Mouse (Mus musculus) layer of hippocampus, postnatal 10 days (tissue): ENCODE data around the gene Eif4enif1. TPM values are rescaled to one million over a fixed set of nuclear protein-coding genes. Genes with fewer than 3 reads are reported as not detected.
A peak's percentile ranks its signal among the peaks of the same experiment; 100 is the strongest.

Experiments
- DNase-seq, 2 experiments: peaks; one replicate each; pipeline ENCODE4 v3.0.0; 2021; ENCODE audit warnings: low spot score in 2 of 2
- total RNA-seq, 2 experiments: library from RNA; stranded (reverse); gene quantifications; 2 replicates each; pipeline ENCODE4 v1.2.3; 2021

The Eif4enif1 gene
- total RNA-seq, 2 experiments from 2014 or later = 64.2 to 66.4 TPM

DNA sequence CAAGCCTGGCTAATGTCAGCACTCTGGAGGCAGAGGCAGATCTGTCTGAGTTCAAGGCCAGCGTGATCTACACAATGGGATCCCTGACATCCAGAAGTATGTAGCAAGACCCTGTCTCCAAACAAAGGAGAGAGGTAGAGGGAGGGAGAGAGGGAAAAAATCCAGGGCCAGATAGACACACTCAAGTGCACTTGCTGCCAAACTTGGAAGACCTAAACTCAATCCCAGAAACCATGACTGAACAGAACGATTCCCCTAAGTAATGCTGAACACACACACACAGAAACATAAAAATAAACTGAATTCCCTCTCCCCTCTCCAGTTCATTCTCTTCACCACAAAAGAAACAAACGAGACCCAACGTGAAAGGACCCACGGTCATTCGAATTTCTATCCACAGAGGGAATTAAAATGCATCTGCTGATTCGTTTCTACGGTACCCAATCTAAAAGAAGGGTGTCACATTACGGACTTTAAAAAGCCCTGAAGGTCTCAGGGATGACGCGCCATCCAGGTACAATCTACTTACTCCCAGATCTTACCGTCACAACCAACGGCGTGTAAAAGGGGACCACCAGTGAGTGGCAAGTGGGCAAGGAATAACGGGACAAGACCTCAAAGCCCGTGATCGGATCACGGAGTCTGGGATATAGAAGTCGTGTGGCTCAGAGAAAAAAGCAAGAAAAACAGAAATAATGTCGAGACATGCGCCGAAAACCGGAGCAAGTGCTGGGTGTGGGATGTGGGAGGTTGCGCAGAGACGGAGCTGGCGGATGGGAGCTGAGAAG is 63.3 kb downstream of the Eif4enif1 start:
- no peak for DNase-seq

DNA sequence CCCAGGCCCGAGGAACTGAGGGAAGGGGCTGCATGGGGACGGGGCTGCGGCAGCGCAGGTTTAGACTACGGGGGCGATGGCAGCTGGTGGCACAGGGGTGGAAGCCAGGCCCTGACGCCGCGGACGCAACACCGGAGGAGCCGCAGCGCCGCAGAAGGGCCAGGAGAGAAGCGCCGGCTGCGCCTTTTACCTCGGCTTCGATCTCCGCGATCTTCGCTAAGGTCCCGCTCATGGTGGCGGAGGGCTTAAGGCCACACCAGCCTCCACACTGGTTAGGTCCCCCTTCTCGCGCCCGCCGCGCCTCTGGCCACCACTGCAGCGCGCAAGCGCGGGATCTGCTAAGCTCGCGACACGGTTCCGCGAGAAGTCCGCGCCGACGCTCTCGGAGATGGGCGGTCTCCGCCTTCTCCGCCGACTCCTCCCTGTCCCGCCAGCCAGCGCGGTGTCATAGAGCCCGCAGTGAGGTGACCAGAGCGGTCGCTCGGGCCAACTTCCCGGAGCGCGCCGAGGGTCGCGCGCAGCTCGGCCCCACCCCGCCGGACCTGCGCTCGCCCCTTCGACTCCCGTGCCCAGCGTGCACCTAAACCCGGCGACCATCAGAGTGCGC is 64.0 kb downstream of the Eif4enif1 start, which contains the start of gene Drg1:
TSS of gene Drg1 (minus strand) at position 337 of the 607 bp plus-strand sequence.
- peak; percentile 91 to 95 for DNase-seq

DNA sequence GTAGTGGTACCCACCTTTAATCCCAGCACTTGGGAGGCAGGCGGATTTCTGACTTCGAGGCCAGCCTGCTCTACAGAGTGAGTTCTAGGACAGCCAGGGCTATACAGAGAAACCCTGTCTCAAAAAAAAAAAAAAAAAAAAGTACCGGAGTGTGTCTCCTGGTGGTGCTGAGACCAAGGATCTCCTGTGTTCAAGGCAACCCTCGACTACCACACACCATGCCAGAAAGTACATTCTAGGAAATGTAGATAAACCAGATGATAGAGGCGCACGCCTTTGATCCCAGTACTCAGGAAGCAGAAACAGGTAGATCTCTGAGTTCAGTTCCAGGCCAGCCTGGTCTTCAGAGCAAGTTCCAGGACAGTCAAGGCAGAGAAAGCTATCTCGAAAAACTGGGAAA is 64.9 kb downstream of the Eif4enif1 start:
- DNase-seq = no peak

DNA sequence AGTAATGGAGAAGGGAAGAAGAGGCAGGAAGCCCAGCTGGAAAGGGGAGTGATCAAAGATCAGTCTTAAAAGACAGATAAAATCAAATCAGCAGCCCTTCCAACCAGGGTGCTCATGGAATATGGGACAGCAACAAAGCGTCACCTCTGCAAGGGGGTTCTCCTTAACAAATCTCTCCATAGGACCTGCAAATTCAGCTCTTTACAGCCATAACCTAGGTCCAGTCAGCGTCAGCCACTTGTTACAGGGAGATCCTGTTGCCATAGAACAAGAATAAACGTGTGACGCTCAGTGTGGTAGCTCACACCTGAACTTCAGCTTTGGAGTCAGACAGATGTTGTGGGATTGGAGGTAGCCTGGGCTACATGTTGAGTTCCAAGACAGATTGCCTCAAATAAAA is 67.0 kb downstream of the Eif4enif1 start:
- DNase-seq = no peak

DNA sequence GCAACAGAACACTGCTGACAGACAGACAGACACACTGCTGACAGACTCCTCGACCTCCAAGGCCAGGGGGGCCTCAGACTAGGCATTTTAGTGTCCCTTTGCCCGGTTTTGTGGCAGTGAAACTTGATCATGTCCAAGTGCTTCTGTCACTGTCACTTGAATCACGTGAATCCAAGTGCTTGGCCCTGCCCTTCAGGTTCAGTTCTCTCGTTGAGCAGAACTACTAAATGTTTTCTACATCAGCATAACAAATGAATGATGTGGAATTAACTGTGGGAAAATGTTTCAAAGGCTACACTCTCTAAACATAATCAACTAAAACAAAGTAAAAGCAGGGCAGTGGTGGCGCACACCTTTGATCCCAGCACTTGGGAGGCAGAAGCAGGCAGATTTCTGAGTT is 76.2 kb downstream of the Eif4enif1 start:
- DNase-seq = no peak

DNA sequence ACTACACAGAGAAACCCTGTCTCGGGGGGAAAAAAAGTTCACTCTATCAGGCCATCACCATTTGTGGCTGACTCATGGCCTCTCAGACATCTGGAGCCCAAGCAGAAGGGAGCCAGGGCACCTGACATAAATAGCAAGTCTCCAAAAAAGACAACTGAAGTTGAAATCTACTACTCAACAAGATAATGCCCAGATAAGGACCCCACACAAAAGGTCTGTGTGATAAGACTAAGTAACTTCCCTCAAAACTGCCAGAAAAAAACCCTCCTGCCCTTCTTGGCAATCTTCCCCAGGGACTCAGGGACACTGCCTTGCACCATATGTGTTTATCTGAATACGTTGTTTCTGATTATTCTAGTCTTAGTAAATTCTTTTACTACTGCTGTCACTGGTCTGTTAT is 77.5 kb downstream of the Eif4enif1 start:
- no peak for DNase-seq

DNA sequence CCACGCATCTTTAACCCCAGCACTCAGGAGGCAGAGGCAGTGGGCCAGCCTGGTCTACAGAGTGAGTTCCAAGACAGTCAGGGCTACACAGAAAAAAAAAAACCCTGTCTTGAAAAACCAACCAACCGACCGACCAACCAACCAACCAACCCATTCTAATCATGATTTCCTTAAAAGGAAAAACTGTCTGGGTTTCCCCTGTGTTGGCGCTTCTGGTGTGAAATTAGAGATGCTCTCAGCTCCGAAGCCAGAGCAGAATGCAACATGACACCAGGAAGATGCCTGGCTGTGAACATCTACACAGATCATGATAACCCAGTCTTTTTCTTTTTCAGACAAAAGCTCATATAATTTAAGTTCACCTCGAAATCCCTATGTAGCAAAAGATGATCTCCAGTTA is 80.7 kb downstream of the Eif4enif1 start:
- DNase-seq = no peak

DNA sequence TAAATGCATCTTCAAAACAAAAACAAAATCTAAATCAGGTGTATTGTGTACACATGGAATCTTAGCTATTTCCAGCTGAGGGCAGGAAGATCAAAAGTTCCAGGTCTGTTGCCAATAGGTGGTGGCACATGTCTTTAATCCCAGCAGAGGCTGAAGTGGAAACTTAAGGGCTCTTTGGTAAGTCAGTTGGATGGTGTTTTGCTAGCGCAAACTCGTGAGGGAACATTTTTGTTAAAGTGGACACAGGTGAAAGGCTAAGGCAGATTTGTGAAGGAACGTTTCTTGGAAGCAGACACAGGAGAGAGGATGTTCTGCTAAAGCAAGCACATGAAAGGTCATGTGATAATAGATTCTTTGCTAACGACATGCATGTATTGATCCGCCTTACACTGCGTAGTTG is 81.5 kb downstream of the Eif4enif1 start:
- no peak for DNase-seq

DNA sequence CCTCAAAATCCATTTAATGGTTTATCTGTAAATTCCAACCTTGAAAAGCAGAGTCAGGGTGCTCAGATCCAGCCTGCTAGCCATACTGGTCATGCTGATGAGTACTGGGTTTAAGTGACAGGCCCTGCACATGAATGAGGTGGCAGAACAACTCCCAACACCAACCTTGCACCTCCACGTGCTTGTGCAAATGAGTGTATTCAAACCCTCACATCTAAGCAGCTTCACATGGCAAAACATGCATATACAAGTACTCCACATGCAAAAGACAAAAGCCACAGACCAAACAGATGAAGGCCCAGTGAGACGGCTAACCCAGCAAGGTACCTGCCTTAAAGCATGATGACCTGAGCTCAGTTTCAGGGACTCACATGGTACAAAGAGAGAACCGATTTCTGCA is 83.7 kb downstream of the Eif4enif1 start:
- DNase-seq = no peak

DNA sequence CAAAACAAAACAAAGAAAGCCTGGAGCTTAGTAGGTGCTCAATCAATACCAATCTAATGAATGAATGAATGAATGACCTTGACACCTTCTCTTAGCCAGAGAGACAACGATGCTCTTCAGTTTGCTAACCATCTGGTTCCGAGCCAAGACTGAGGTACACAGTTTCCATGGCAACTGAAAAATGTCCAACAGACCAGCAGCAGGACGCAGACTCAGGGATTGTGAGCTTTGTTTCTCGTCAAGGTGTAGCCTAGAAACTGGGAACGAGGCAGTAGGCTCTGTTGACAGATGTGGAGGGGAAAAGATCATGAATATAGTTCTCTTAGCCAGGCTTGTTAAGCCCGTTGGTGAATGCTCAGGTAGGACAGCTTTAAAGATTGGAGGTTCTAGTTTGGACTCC is 84.9 kb downstream of the Eif4enif1 start:
- DNase-seq = no peak

DNA sequence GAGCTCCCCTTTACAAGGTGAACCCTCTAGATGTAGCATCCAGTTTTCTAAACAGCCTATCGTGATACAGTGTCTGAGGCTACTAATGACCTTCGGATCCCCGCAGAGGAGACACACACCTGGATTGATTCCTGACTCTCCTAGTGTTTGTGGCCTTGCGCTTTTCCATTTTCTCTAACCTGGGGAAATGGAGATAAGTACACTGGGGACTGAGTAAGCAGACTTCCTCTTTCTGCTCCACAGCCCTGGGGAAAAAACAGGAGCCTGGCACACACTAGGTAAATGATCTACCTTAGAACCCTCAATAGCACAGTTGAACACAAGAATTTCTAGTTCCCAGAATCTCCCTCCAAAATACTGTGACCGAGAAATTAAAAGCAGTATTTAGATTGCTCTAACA is 85.7 kb downstream of the Eif4enif1 start:
- DNase-seq = no peak

DNA sequence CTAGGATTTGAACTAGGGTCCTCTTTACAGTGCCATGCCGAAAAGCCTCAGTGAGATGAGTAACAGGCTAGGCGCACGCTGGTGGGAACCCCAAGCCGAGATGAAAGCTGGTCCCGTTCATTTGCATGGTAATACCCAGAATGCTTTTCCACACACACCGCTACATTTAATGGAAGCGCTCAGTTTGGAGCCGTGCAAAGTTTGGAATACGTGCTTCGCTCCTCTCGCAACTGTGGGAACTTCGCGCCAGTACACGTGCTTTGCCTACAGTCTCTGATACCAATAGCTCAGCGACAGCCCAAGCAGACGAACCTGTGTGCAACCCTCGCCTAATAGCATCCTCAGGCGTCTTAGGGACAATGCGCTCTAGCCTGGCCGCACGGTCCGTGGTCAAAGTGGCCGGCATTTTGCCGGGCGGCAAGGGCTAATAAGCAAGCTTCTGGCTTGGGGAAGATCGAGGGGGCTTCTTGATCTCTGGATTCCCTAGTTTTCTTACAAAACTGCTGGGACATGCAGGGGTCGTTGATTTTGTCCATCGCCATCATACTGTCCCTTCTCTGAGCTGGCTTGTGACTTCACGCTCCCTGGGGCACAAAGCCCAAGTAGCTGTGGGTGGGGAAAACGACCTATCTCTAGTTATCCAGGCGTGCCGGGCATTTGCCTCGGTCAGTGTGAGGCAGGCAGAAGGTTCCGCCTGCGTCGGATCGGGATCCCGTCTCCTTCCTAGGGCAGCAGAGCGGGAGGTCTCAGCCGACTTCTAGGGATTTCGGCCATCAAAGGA is 86.5 kb downstream of the Eif4enif1 start, which contains the start of gene Patz1:
TSS of gene Patz1 (plus strand) at position 354 of the 781 bp plus-strand sequence.
- peak; percentile 47 to 60 for DNase-seq

DNA sequence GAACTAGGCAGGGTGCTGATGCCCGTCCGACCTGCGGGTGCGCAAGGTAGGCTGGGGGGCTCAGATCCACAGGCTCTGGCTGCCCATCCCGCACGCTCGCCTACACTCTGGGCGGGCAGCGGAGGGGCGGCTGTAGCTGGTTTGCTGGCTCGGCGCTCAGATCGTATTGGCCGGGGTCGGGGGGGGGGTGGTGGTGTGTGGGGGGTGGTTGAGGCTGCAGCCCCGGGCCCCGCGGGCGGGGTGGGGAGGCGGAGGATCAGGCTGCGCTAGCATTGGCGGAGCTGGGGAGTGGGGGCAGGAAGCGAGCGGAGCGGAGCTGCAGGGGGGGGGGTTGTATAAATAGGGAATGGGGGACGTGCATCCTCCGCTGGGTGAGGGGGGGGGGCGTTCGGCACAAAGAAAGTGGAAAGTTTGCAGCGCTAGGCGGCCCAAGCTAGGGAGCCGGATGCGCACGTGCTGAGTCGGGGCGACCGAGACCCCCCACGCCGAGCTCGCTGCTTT is 87.2 kb downstream of the Eif4enif1 start:
- DNase-seq = peak; percentile 71 to 84

DNA sequence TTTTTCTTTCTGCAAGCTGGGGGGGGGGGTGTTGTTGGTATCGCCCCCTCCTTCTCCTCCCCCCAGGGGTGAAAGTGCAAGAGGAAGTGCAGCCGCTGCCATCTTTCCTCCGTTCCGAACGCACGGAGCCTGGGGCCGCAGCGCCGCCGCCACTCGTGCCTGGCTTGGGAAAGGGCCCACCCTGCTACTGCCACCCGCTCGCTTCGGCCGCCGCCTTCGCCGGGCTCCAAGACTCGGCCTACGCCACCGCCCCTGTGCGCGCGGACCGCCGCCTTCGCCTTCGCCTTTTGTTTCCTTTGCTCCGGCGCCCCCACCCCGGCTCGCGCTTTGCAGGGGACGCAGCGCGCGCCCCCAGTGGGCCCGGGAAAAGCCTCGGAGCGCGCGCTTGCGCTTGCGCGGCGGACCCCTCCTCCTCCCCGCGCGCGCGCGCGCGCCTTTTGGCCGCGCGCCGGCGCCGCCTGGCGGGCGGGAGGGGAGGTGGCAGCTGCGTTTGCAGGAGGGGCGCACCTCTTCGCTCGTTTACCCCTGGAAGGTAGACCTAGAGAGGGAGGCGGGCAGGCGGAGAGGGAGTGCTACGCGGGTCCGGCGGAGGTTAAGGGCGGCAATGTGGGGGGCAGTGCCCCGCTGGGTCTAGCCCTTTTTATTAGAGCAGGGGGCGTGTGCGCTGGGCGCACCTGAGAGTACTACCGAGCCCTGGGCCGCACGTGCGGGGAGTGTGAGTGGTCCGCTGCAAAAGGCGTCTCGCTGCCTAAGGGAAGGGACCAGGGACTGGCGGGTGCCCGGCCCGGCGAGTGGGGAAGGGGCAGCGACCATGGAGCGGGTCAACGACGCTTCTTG is 87.8 kb downstream of the Eif4enif1 start:
- DNase-seq = peak; percentile 82 to 92

DNA sequence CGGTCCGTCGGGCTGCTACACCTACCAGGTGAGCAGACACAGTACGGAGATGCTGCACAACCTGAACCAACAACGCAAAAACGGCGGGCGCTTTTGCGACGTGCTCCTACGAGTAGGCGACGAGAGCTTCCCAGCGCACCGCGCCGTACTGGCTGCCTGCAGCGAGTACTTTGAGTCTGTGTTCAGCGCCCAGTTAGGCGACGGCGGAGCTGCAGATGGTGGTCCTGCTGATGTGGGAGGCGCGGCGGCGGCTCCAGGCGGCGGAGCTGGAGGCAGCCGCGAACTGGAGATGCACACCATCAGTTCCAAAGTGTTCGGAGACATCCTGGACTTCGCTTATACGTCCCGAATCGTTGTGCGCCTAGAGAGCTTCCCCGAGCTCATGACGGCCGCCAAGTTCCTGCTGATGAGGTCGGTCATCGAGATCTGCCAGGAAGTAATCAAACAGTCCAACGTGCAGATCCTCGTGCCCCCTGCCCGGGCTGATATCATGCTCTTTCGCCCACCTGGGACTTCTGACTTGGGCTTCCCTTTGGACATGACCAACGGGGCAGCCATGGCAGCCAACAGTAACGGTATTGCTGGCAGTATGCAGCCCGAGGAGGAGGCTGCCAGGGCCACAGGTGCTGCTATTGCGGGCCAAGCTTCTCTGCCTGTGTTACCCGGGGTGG is 88.6 kb downstream of the Eif4enif1 start:
- DNase-seq = peak; percentile 56 to 69

DNA sequence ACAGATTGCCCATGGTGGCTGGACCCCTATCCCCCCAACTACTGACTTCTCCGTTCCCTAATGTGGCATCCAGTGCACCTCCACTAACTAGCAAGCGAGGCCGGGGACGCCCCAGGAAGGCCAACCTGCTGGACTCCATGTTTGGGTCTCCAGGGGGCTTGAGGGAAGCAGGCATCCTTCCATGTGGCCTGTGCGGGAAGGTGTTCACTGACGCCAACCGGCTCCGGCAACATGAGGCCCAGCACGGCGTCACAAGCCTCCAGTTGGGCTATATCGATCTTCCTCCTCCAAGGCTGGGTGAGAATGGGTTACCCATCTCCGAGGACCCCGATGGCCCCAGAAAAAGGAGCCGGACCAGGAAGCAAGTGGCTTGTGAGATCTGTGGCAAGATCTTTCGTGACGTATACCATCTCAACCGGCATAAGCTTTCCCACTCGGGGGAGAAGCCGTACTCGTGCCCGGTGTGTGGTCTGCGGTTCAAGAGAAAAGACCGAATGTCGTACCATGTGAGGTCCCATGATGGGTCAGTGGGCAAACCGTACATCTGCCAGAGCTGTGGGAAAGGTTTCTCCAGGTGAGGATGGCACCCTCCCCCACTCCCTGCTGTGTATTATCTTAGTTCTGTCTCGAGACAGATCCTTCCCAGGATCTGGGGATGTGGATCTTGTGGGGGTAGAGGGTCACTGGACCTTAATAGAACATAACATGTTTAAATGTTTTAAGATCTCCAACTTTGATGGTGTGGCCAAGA is 89.3 kb downstream of the Eif4enif1 start:
- DNase-seq = peak; percentile 40 to 50

DNA sequence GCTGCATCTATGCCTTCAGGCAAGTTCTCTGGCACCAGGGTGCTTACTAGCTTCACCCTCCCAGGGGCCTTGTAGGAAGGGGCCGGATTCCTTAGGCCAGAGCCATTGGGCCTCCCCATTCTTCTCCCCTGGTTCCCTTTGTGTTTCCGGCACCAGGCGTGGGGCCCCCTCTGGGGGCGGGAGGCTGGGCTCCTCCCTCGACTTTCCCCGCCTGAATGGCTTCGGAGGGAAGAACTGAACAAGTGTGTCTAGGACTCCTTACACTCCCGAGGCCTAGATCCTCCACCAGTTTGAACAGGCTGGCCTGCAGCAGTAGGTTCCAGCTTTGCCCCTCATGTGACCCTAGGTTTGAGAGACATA is 89.8 kb downstream of the Eif4enif1 start:
- peak; percentile 37 to 60 for DNase-seq

DNA sequence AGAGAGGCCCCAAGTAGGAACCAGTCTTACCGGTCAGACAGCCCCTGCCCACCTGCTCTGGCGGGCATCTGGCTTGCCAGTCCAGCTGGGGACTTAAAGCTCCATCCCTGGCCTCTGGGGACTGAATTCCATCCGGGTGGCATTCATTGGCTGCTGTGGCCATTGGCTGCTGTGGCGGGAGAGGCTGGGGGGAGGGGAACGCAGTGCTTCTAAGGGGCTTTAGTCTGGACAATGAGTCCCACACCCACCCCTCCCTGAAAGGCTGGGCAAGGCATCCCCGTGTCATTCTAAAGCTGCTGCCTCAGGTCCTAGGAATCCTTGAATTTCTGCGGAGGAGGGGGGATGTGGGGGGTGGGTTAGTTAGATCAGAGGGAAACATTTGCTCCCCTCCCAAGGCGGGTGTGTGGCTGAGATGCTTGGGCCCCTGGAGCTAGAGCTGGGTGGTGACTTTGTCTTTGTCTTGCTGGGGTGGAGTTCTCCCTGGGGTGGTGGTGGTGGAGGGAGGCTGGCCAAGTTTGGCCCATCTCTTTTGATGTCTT is 90.6 kb downstream of the Eif4enif1 start:
- DNase-seq = peak in 1 of 2 experiments; percentile 35

DNA sequence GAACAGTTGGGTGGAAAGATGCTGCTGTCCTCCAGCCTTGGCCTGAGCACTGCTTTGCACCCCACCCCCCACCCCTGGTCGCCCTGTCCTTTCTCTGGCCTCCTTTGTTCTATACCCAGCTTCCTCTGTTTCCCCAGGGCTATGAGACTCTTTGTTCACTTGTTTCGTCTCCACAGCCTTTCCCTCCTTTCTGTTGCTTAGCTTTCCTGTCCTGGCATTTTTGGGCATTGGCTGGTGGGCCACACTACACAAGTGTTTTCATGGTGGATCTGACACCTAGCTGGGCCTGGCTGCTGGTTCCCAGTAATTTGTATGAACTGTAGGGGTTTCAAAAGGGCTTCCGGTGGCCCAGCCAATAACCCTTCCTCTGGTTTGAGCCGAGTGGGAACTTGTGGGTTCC is 91.2 kb downstream of the Eif4enif1 start:
- no peak for DNase-seq
